Mouse (Mus musculus): Measurements from ENCODE around the gene Rasgef1c. TPM values are rescaled to one million over a fixed set of nuclear protein-coding genes. Genes with fewer than 3 reads are reported as not detected.

Gene Rasgef1c
- 1 to 10 TPM; 1.8 to 2.1 TPM for total RNA-seq (2021)
- long read RNA-seq, partial matches to known transcripts = 0 of 3 reads
- long read RNA-seq, other reads (novel, unspliced or antisense) = 0 of 3 reads

DNA sequence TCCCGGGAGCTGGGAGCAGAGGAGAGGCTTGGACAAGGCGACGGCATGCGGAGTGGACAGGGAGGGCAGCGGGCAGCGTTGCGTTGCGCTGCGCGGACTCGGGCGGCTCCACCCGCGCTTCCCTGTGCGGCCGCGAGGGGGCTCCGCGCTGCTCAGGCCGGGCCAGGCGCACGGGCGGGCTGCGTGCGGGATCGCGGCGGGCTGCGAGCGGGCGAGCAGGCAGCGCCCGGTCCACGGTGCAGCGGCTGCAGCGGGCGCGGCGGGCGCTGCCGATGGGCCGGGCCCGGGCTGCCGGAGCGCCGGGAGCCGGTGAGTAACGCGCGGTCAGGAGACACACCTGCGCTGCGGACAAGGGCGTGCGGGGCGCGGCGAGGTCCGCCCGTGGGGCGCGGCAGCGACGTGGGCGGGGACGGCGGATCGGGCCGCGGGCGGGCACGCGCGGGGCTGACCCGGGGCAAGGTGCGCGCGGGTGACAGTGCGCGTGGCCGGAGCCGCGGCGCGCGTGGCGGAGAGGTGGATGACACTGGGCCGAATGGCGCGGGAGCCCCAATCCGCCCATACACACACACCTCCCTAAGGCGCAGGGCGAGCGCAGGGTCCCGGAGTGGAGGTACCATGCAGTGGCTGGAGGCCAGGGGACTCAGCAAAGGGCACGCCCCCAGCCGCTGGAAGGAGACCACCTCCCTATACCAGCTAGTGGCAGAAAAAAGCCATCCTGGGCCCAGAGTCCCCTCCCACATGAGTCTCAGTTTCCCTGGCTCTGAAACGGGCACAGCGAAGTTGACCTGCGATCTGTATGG lies at the start of gene Rasgef1c:
TSS of gene Rasgef1c (plus strand) at position 177 of the 800 bp plus-strand sequence.
- peak; percentile 39 to 68 for DNase-seq (ENCODE audit: low spot score in 2 of 2)

DNA sequence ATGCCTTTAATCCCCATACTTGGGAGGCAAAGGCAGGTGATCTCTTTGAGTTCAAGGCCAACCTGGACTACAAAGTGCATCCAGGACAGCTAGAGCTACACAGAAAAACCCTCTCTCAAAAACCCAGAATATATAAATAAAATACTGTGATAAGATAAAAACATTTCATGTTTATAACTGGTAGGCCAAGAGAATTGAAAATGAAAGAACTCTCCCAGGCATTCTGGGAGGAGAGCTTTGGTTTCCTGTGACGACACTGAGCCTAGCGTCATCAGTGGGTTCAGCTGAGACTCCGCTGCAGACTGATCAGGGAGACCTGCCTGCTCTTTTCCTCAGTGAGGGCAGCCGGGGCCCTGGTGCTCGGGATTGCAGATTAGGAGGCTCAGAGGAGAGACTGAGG lies 46.5 kb upstream of the Rasgef1c start:
- DNase-seq (ENCODE audit: low spot score in 2 of 2) = no peak

DNA sequence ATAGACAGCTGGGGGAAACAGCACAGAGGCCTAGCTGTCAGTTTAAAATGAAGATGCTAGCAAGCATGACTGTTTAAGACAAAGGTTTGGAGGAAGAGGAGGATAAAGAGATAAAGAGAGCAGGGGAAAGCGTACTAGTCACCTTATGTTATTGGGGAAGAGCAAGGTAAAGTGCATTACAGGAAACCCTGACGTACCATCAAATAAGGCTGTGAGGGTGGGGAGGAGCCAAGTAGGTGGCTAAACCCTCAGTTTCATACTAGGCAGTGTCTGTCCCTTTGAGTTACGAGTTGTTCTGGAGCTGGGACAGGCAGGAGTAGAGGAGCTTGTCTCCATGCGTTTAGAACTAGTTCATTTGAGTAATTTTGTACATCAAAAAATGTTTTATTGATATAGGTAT lies 40.5 kb upstream of the Rasgef1c start:
- no peak for DNase-seq (ENCODE audit: low spot score in 2 of 2)

DNA sequence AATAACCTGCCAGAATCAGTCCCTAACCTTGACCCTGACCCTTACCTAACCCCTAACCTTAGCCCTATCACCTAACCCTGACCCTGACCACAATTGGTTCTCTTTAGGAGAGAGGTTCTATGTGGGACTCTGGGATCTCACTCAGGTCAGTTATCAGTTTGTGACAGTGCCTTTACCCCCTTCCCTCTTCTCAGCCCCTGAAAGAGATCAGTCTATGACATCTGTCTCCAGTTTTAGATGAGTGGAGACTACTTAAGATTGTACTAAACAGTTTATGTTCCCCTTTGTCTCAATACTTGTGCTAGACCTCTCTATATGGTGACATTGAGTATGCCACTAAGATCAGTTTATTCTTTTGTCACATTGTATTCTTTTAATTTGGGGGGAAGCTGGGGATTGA lies 37.7 kb upstream of the Rasgef1c start:
- no peak for DNase-seq (ENCODE audit: low spot score in 2 of 2)

DNA sequence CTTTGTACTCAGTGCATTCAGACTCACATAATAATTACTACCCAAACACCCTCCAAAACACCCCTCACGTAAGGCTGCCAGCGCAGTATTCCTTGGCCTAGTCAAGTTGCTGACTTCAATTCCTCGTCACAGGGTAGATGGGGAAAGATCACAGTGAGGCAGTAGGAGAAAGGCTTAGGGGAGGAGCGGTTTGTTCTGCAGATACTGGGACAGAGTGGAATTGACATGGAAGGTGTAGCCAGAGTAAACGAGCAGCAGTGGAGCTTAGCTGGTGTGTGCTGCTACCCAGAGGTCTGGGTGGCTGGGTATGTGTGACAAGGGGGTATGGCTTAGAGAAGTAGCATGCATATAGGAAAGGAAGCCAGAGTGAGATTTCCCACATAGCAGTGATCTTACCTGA lies 34.3 kb upstream of the Rasgef1c start:
- no peak for DNase-seq (ENCODE audit: low spot score in 2 of 2)

DNA sequence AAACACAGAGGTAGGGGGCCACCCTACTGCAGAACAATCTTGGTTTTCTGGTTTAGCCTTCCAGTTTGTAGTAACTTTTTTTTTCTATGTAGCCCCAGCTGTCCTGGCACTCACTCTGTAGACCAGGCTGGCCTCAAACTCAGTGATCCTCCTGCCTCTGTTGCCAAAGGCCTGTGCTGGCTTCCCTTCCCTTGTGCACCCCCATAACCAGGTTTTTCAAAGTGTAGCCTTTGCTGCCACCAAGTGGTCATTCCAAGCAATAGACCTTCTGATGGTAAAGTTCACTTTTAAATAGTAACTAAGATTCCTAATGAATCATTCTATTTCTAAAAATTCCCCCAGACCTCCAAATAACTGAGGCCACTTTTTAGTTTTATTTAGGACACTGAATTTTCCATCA lies 31.9 kb upstream of the Rasgef1c start:
- DNase-seq (ENCODE audit: low spot score in 2 of 2) = peak in 1 of 2 experiments; percentile 47

DNA sequence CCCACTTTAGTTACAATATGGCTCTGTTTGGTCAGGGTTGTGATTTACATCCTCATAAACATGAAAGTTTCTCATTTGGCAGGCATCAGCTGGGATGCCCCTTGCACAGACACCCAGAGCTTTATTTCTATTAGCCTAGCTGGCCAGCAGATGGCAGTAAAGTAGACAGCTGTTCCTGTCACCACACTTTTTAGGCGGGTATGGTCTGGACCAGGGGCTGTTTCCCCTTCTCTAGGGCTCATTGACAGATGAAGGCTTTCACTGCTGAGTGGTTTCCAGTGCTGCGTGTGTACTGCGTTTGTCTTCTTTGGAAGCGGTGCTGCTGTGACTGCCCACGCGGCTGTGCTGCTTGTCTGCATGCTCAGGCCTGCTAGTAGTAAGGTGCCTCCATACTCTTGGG lies 29.7 kb upstream of the Rasgef1c start:
- DNase-seq (ENCODE audit: low spot score in 2 of 2) = peak in 1 of 2 experiments; percentile 59

DNA sequence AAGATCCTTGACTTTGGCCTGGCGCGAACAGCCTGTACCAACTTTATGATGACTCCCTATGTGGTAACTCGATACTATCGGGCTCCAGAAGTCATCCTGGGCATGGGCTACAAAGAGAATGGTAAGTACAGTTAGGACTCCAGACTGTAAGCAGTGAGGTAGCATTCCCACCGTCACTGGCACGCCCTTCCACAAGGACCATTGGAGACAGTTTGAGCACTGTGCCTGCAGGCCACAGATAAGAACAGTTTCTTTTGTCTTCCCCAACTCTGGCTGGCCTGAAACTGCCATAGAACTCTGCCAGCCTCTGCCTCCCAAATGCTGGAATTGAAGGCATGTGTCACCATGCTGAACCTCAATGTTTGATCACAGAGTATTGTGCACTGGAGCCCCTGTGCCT lies 28.9 kb upstream of the Rasgef1c start:
- DNase-seq (ENCODE audit: low spot score in 2 of 2) = no peak

DNA sequence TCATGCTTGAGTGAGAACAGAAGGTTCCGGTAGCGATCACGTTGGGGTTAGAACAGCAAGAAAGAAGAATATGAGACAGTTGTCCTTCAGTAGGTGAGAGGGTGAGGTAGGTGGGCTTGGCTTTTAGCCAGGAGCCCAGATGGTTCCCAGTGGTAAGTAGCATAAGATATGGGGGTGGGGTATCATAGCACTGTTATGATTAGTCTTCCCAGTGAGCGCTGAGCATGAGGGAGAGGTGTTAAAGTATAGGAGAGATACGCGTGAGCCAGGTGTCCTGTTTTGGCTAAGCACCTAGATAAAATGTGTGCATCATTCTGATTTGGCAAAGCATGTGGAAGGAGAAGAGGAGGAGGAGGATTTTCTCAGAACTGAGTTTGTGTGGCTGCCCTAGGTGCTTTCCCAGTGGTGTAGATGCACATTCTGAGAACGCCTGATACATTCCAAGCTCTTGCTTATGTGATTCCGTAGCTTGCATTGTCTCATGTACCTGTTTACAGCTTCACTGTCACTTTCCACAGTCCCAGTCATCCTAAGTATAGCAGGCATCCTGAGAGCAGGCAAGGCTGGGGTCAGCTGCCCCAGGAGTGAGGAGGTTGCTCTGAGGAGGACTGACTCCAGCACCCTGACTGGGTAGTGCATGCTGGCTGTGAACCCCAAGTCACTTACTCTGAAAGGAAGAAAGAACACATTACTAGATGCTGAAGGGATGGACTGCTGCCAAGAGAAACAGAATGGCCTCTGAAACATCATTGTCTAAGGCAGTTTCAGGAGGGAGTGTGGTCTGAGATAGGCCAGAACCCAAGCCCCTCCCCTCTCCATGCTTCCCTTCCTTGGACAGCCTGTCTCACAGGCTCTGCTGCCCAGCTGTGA lies 24.5 kb upstream of the Rasgef1c start:
- peak in 1 of 2 experiments; percentile 43 for DNase-seq (ENCODE audit: low spot score in 2 of 2)

DNA sequence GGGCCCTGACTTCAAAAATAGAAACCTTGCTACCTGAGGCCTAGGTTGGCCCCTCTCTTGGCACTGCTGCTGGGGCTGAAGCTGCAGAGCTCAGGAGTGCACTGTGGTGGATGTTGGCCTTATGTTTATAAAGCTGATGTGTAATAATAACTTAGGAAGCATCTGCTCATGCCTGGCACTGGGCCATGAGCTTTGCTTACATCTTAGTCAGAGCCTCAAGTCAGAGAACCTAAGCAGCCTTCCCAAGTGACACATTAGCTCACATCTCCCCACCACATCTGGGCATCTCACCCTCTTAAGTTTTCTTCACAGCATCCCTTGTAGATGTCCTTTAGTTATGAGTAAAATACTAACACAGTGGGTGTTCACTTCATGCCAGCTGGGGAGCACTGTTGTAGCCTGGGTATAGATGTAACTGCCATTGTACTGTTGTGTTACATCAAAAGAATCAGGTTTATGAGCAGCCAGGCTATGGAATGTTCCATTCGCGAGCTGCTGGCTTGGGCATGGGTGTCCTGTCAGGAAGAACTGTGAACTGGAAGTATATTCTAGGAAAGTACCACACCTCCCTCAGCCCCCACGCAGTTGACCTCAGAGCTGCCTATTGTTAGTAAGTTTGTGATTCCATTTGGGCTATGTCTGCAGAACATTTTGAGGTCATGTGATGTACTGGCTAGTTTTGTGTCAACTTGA lies 21.5 kb upstream of the Rasgef1c start:
- DNase-seq (ENCODE audit: low spot score in 2 of 2) = no peak

DNA sequence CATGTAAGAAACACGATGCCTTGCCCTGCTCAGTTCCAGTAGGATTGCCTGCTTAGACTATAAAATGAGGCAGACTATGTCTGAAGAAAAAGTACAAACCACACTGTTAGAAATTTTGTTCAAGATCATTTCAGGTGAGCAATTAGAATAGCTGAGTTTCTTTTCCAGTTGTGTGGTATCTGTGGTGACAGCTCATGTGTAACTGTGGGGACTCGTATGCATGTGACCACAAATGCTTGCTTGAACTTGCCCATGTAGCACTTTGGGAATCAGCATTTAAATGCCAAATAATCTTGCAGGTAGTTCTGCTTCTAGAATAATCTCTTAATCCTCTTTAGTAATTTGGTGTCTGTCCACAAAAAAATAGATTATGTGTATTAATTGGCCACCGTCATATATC lies 18.2 kb upstream of the Rasgef1c start:
- no peak for DNase-seq (ENCODE audit: low spot score in 2 of 2)

DNA sequence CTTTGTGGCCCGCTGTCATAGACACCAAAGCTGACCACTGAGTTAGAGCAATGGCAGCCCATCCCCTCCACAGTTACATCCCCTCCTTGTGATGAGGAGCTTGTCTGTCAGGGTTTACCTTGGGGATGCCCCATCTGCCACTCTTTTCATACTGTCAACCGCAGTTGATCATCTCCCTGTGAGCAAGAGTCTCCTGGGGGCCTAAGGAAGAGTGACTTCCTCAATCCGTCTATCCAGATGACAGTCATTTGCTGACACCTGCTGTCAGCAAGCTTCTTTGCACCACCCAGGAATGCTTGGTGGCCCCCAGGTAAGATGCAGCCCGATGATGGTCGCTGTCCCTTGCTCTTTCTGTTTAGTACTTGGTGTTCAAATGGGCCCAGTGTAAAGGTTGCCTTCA lies 13.2 kb upstream of the Rasgef1c start:
- no peak for DNase-seq (ENCODE audit: low spot score in 2 of 2)

DNA sequence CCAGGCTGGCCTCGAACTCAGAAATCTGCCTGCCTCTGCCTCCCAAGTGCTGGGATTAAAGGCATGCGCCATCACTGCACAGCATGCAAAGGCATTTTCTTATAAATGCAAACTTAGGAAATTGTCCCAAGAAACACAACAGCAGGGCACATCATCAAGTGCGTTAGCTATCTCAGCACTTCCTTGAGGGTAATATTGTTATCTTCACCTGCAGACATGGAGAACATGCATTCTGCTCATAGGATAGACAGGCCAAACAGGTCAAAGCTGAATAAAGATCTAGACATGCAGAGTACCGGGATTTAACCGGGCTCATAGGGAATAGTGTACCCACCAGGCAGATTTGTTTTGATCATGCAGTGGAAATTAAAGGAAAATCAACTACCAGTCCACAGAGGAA lies 9.6 kb upstream of the Rasgef1c start:
- DNase-seq (ENCODE audit: low spot score in 2 of 2) = no peak

DNA sequence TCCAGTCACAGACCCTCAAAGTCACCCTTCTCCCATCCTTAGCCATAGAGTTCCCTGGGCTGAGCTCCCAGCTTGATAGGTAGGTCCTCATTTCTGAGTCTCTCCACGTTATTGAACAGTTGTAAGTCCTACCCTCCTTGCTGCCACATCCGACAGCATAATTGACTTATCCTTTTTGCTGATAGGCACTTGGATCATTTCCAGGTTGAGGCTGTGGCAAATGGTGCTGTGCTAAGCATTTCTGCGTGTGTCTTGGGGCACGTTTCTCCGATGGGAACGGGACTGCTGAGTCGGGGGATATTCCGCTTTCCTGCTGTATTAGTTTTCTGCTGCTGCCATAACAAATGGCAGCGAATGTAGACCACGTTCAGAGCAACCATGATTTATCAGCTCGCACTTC lies 7.8 kb upstream of the Rasgef1c start:
- DNase-seq (ENCODE audit: low spot score in 2 of 2) = no peak

DNA sequence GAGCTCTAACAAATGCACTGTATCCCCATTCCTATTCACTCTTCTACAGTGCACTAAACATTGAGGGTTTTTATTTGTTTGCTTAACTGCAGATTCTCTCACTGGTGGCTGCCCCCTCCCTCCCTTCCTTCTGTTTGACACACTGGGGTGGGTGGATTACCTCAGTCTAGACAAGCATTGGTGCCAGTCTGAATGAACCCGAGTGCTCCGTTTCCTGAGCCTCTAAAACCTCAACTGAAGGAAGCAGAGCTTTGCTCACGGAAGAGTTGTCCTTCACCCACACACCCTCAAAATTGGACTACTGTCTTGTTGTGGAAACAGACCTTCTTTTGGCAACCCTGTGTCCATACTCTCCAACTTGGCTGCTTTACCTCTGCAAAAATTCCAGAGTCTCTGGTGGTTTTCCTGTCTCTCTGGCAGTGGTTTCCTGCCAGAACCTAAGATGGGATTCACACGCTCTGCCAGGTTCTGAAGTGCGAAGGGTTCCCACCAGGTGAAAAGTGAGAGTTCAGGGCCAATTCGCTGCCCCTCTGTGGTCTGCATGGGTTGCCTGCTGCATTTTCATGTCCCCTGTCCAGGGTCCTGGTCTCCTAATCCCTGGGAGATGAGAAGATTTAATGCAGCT lies 5.6 kb upstream of the Rasgef1c start:
- no peak for DNase-seq (ENCODE audit: low spot score in 2 of 2)

DNA sequence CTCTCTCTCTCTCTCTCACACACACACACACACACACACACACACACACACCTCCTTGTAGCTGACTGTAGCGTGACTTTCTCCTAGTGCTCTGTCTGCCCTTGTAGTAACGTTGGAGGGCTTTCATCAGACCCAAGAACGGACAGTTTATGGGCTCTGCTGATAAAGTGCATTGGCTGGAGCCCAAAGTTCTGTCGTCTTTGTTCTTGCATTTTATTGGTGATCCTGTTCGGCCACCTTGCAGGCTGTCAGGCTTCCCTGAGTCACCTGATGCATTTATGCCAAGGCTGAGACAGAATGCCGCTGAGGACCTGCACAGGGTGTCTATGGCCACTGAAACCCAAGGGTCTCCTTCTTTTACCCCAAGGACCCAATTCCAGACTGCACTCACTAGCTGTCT lies 1.6 kb upstream of the Rasgef1c start:
- DNase-seq (ENCODE audit: low spot score in 2 of 2) = no peak

DNA sequence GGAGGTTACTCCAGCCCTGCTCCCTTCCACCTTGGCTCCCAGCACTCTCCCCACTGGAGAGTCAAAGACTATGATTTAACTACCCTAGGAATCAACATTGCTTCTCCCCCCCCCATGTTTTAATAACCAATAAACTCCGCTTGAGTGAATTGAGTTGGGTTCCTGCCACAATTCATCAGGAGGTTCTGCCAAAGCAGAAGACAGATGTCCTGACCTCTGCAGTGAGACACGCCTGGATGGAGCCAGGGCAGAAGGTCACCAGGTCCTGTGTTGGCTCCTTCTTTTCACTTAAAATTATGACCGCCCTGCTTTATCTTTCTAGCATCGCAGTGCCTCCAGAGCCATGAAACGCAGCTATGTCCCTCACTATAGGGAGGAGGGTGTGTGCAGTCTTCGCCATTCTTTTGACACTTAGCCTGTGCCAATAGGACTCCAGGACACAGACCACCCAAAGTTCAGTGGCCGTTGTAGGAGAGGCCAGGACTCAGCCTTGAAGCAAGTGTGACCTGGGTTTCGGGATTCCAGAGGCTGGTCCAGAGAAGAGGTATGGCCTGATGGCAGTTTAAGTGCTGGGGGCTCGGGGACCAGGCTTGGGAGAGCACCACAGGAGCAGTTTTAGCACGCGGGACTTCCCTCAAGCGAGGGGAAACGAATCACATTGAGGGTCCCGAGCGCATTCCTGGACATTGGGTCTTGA lies 525 bp upstream of the Rasgef1c start:
- DNase-seq (ENCODE audit: low spot score in 2 of 2) = no peak

DNA sequence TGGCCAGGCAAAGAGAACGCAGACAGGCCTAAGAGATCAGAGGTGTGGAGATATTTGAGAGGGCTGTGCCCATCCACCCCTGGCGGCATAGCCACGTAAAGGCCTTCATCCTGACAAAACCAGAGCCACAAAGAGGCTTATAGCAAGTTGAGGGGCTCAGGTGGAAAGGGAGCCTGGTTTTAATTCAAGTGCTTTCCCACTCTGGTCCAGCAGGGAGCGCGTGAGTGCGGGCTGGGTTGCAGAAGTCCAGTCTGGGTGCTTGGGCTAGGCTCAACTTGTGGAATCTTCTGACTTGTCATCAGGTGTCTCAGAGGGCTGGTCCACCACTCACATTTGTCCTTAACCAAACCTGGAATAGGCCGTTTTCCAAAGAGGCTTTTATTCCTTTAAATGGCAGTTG lies 1.7 kb downstream of the Rasgef1c start:
- DNase-seq (ENCODE audit: low spot score in 2 of 2) = peak in 1 of 2 experiments; percentile 76

DNA sequence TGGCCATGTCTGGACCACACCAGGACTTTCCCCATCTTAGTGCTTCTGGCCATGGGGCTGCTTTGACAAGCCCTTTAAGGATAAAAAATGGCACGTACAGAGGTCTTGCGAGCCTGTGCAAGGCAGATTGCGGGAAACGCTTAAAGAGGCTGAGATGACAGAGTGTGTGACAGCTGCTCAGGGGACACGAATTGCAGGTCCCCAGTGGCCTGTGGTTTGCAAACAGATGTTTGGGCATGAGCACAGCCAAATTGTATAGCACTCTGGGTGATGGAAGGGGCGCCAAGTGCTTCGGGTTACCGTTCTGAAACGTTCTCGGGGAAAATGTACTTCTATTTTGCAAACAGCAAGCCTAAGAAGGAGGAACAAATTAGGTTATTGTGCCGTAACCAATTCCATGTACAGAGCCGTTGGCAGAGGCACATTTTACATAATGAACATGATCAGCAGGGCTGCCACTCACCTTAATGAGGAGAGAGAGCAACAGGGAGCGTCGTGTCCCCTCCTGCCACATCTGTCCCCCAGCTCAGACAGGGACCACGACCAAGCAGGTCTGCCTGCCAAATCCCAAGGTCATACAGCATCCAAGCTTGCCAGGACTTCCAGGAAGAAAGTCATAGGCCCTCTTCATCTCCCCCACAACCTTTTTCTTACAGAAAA lies 17.0 kb downstream of the Rasgef1c start:
- DNase-seq (ENCODE audit: low spot score in 2 of 2) = no peak

DNA sequence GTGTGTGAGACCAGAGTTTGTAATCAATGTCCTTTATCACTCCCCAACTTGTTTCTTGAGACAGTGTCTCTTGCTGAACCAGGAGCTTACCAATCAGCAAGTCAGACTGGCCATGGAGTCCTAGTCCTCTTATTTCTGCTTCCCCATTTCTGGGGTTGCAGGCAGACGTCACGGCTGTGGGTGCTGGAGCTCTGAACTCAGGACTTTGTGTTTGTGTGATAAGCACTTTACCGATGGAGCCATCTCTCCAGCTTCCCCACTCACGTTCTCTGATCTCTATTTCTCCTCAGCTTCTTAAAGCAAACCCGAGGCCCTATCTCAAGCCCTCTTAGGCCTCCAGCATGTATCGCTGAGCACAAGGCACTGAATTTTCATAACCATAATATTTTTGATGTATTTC lies 17.7 kb downstream of the Rasgef1c start:
- no peak for DNase-seq (ENCODE audit: low spot score in 2 of 2)
